Mouse (Mus musculus) large intestine, adult 2 months (tissue): ENCODE data around the gene Vps33b. TPM values are rescaled to one million over a fixed set of nuclear protein-coding genes. Genes with fewer than 3 reads are reported as not detected.
A peak's percentile ranks its signal among the peaks of the same experiment; 100 is the strongest.
"Not testable (repeated sequence)": the region's sequence is repeated elsewhere in the genome, so short reads cannot be mapped to it uniquely, and the experiment has no call there.

Experiments
- DNase-seq: peaks from one replicate; pipeline ENCODE4 v3.0.0-alpha.2; 2012; ENCODE audit warnings: low read depth, low spot score
- WGBS: fragments of 180-500 bp; shearing (Covaris S2); methylation state at CpG from one replicate; pipeline ENCODE4 v1.1.7; 2018; 5-methylcytosine and 5-hydroxymethylcytosine counted together
- polyA plus RNA-seq: library from polyadenylated mRNA; depleted of rRNA; stranded (reverse); fragments of >200 nt; gene quantifications from 2 replicates; pipeline ENCODE4 v1.2.3, GENCODE M21; 2012

Gene Vps33b
- polyA plus RNA-seq, 1 experiment = 9.0 TPM

GRCm38 (mm10) chr7:80301522-80301921 lies 32.1 kb downstream of the Vps33b start:
- 83% methylated on average over 2 of the region's 2 CpGs for WGBS
- no peak for DNase-seq

DNA sequence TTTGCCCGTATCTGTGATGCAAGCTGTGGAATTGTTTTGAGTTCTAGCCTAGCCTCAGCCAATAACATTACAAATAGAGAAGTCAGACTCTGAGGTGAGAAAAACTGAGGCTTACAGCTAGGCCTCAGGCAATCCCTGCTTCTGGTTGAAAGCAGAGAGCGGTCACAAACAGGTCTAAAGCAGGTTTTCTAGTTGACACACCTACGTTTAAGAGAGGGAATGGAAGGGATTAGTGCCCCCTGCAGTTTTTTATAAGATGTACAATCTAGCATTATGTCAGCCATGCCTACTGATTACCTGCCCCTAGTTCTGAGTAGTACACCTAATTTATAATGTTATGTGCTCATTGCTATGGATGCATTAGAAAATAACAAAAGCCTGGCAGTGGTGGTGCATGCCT lies 38.3 kb downstream of the Vps33b start:
- WGBS = 76% methylated on average over 3 of the region's 3 CpGs
- DNase-seq = no peak

GRCm38 (mm10) chr7:80310771-80311170 lies 41.3 kb downstream of the Vps33b start:
- 85% methylated on average over 7 of the region's 7 CpGs for WGBS
- no peak for DNase-seq

DNA sequence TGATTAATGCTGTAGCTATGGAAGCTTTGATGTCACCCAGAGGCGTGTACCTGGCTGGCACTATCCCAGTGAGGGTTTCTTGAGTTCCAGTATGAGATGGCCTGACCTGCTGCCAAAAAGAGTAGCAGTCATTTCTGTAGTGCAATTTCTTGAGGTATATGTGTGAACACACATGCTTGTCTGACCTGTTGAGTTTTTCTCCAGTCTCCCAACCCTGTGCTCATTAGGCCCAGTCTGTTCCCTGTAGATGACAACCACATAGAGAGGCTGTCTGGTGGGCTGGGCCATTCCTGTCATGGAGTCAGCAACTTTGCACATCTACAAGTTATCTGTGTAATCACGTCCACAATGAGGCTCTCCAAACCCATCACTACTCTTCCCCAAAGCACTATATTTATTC lies 46.3 kb downstream of the Vps33b start:
- DNase-seq = no peak
- 81% methylated on average over 2 of the region's 2 CpGs for WGBS

DNA sequence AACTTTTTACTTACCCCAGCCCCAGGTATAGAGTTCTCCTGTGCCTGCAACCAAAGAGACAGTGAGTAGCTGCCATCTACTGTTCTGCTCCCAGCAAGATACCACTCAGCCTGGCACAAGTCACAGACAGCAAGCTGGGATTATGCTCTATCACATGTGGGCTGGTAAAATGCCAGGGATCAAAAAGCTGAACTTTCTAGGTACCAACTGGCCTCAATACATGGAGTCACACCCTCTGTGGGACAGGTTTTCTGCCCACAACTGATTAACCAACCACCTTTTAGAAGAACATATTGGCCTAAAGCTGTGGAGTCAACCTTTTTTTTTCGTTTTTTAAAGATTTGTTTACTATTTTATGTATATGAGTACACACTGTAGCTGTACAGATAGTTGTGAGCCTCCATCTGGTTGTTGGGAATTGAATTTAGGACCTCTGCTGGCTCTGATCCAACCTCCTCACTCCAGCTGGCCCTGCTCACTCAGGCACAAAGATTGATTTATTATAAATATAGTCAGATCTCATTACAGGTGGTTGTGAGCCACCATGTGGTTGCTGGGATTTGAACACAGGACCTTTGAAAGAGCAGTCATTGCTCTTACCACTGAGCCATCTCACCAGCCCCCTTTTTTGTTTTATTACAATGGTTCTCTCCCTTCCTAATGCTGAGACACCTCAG lies 48.1 kb downstream of the Vps33b start:
- 68% methylated on average over 1 of the region's 1 CpGs for WGBS
- no peak for DNase-seq

DNA sequence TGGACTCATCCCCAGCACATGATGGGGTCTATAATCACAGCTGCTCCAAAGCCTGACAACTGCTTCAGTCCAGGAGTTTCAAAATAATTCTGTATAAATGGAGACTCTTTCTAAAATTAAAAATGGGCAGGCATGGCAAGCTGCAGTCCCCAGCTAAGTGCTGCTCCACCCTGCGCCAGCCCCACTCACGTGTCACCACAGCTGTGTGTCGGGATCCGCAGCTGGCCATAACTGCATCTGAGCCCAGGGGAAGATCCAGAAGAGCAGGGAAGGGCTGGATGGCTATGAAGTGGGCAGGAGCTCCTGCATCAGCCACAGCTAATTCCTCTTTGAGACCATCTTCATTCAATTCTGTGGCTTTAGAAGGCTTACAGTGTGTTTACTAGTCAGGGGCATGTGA lies 49.2 kb downstream of the Vps33b start:
- no peak for DNase-seq
- WGBS = 90% methylated on average over 4 of the region's 4 CpGs

- 83% methylated on average over 19 of the region's 19 CpGs for WGBS
- DNase-seq = no peak
Observed at GRCm38 (mm10) chr7:80319846-80320496, 50.5 kb downstream of the Vps33b start.

GRCm38 (mm10) chr7:80323336-80323735 lies 53.9 kb downstream of the Vps33b start:
- 8% methylated on average over 8 of the region's 8 CpGs for WGBS
- DNase-seq = peak; percentile 61

DNA sequence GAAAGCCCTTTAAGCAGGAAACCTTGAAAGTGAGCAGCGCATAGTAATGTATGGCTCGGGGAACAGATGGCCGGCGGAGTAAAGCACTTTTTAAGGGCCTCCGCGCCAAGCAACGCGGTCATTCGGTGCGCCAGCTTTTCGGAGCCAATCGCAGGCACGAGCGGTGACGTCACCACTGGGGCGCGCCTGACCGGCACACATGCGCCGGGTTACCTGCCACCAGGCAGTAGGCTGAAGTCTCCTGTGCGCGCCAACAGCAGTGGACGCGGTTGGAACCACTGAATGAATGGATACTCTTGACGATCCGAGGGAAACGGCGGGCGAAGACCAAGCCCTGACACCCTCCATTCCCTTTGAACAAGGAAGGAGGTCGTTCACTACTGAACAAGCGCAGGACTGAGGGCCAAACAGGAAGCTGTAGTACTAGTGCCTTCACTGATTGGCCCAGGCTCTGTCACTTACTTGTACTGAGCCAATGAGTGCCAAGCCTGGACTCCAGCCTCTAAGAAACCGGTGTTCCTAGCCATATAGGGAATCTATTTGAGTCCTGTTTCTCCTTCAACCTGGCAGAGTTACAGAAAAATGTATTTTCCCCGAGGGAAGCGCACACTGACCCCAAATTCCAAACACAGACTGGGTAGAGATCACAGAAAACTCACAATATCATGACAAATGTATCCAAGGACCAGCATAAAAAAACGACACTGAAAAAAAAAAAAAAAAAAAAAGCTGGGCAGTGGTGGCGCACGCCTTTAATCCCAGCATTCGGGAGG lies 54.8 kb downstream of the Vps33b start, which contains the start of gene Rccd1:
Rccd1 (minus strand) TSS at position 412 of the 773 bp plus-strand sequence.
- peak; percentile 97 for DNase-seq
- WGBS = 1% methylated on average over 38 of the region's 38 CpGs

DNA sequence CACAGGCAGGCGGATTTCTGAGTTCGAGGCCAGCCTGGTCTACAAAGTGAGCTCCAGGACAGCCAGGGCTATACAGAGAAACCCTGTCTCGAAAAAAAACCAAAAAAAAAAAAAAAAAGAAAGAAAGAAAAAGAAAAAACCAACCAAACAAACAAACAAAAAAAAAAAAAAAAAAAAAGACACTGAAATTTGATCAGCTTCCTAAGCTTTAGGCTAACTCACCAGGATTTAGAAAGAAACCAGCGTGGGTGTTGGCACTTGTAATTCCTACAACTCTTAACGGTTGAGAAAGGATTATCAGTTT lies 55.3 kb downstream of the Vps33b start:
- 28% methylated on average over 4 of the region's 5 CpGs for WGBS
- DNase-seq = not testable (repeated sequence)

DNA sequence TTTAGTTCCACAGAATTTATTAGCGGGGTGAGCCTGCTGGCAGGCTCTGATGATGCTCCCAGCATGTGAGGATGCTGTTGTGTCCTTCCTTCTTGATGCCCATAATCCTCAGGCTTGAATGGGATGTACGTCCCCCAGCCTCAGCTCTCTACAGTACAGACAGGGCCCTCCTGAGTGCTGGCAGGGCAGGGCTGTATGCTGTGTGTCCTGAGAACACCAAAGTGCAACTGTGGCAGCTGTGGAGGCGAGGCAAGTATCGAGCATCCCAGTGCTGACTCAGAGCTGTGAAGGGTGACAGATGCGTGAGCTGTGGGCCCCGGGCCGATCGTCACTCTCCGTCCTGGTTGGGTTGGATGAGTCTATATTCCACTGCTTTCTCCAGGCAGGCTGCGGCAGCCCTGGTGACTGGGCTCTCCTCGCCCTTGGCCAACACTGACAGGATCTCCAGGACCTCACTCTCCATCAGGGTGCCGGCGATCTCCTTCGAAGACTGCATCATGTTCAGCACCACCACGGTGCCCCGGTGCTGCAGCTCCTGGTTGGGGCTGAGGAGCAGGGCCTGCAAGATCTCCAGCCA lies 55.9 kb downstream of the Vps33b start:
- WGBS = 88% methylated on average over 16 of the region's 16 CpGs
- no peak for DNase-seq

DNA sequence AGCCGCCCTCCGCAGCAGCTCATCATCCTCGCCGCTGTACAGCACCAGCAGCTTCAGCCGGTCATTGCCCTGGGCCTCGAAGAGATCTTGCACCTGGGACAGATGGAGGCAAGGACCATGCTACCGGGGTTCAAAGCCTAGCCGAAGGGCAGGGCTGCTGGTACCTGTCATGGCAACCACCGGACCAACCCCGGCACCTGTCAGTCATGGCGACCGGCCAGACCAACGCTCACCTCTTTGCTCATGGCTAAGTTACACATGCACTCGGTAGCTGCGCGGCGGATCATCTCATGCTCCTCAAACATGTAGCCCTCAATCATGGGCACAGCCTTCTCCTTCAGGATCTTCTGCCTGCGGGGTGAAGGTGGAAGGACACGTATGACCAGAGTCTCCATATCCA lies 56.6 kb downstream of the Vps33b start:
- DNase-seq = no peak
- 95% methylated on average over 19 of the region's 19 CpGs for WGBS

GRCm38 (mm10) chr7:80330278-80330677 lies 60.8 kb downstream of the Vps33b start:
- DNase-seq = no peak
- WGBS = 82% methylated on average over 8 of the region's 8 CpGs

GRCm38 (mm10) chr7:80331433-80331832 lies 62.0 kb downstream of the Vps33b start:
- 96% methylated on average over 19 of the region's 19 CpGs for WGBS
- no peak for DNase-seq

DNA sequence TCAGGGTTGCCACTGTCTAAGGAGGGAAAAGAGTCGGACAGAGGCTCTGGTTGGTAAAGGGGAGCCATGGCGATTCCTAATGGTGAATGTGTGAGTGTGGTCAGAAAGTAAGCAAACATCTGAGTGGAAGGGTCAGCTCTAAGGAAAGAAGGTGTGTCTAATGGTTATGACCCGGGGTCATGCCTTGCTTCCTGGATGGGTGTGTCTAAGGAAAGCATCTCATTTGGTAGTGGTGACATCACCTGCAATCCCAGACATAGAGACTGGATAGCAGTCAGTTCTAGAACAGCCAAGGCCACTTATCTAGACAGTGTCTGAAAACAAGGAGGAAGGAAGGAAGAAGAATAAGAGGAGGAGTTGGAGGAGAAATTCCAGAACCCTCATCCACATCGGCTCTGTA lies 65.4 kb downstream of the Vps33b start:
- whole genome bisulfite sequencing = 47% methylated on average over 4 of the region's 4 CpGs
- DNase-seq = peak; percentile 56

DNA sequence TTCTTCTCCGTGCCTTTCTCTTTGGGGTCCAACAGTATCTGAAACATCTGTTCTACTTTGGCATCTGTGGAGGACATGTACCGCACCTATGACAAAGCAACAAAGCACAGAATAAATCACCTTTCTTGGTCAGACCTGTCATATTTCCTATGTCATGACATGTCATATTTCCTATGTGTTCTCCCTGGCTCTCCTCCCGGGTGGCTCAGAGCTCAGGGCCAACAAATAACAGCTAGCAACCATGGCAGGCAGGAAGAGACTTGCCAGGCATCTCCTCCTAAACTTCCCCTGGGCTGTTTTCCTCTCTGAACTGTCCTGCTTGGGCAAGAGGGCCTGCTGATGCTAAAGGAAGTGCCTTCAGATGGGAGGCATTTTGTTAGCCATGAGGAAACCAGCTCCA lies 67.5 kb downstream of the Vps33b start:
- 89% methylated on average over 3 of the region's 3 CpGs for WGBS
- no peak for DNase-seq

DNA sequence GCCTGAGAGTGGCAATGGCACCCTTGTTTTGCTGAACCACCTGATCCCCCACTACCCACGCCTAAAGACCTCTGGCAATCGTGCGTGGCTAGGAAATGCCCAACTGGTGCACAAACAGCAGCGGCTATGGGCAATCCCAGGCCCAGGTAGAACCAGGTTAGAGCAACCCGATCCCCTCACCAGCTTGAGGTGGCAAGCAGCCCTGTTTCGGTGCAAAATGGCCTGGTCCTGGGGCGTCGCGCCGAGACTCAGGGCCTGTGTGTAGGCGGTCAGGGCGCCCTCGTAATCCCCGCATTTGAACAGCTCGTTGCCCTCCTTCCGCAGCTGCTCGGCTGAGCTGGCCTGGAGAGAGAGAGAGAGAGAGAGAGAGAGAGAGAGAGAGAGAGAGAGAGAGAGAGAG lies 69.9 kb downstream of the Vps33b start:
- WGBS = 4% methylated on average over 17 of the region's 17 CpGs
- DNase-seq = no peak

DNA sequence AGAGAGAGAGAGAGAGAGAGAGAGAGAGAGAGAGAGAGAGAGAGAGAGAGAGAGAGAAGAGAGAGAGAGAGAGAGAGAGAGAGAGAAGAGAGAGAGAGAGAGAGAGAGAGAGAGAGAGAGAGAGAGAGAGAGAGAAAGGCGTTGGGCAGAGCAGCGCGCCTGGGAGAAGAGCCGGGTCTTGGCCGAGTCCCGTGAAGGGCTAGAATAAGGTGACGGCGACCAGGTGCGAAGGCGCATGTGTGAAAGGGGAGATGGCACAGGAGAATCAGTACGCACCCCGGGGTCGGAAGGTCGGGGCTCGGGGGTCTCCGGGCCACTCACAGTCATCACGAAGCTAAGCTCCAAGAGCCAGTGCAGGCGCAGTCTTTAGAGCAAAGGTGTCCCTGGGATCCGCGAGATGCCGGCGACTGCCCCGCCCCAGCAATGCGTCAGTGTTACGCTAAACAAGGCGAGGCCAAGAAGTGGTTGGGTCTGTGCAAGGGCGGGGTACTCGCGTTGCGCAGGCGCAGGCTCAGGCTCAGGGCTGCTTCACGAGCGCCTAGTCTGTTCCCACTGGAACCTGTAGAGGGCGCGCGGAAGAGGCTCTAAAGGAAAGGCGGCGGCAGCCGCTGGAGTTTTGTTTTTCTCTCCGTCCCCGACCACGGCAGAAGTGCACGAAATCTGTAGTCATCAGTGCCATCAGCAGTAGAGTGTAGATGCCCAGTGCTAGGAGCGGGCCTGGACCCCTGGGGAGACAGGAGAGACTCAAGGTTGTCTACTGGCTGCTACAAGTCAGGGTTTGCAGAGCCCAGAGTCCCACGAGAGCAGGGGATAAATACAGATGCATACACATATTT lies 70.6 kb downstream of the Vps33b start:
- under 1% methylated on average over 45 of the region's 45 CpGs for WGBS
- peak; percentile 97 for DNase-seq

DNA sequence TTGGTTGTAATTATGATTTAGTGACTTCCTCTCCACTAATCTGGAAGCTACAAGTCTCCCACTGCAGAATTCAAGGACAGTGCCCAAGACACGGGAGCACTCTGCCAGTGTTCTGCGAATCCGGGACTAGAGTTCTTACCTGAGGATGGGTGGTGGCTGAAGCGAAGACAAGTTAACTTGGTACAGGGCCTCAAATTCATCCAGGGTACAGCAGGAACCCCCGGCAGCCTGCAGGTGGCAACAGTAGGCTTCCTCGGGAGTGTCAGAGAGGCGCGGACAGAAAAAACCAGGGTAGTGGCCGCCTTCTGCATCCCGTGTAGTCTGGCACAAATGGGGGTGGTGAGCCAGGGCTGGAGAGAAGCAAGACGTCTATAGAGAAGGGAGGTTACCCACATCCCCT lies 71.3 kb downstream of the Vps33b start, which contains the start of gene Unc45a:
Unc45a (minus strand) TSS at position 213 of the 400 bp plus-strand sequence.
- peak; percentile 48 for DNase-seq
- WGBS = 2% methylated on average over 11 of the region's 11 CpGs
